Mouse (Mus musculus) C2C12 (cell line): ENCODE data around the gene Jag2. TPM values are rescaled to one million over a fixed set of nuclear protein-coding genes. Genes with fewer than 3 reads are reported as not detected.

Source experiments
- H3K27me3 ChIP-seq: one replicate; pipeline ENCODE4 v1.6.1; 2011; ENCODE audit not compliant: control insufficient read depth, insufficient read depth, insufficient read length
- H3K36me3 ChIP-seq: one replicate; pipeline ENCODE4 v1.6.1; 2011; ENCODE audit not compliant: control insufficient read depth, insufficient read depth
- H3K4me3 ChIP-seq: one replicate; pipeline ENCODE4 v1.5.1; 2011; ENCODE audit warnings: mild to moderate bottlenecking, control low read depth; ENCODE audit not compliant: poor library complexity, insufficient read depth, severe bottlenecking
- H3K79me2 ChIP-seq: one replicate; pipeline ENCODE4 v1.6.1; 2011; ENCODE audit not compliant: control insufficient read depth, insufficient read depth
- H3K79me3 ChIP-seq: one replicate; pipeline ENCODE4 v1.6.1; 2011; ENCODE audit warnings: low read depth, control low read depth
- H3ac ChIP-seq: one replicate; pipeline ENCODE3; 2011; ENCODE audit warnings: low read depth; ENCODE audit not compliant: control insufficient read depth, insufficient read length
- CEBPB ChIP-seq: IDR thresholded peaks from one replicate; pipeline ENCODE4 v1.6.1; 2011; ENCODE audit warnings: low read depth, mild to moderate bottlenecking, control low read depth, moderate library complexity
- CTCF ChIP-seq: IDR thresholded peaks from one replicate; pipeline ENCODE4 v1.5.1; 2011; ENCODE audit not compliant: control insufficient read depth, insufficient read depth, insufficient read length
- FOSL1 ChIP-seq: IDR thresholded peaks from one replicate; pipeline ENCODE4 v1.8.0; 2011; ENCODE audit warnings: mild to moderate bottlenecking, low read length; ENCODE audit not compliant: poor library complexity, insufficient read depth, severe bottlenecking
- MAX ChIP-seq: IDR thresholded peaks from one replicate; pipeline ENCODE4 v1.6.1; 2011; ENCODE audit warnings: mild to moderate bottlenecking, control low read depth
- MYOD1 ChIP-seq: IDR thresholded peaks from one replicate; pipeline ENCODE4 v1.6.1; 2011; ENCODE audit warnings: low read depth; ENCODE audit not compliant: control insufficient read depth, insufficient read length
- MYOG ChIP-seq: IDR thresholded peaks from one replicate; pipeline ENCODE4 v1.6.1; 2011; ENCODE audit not compliant: control insufficient read depth, insufficient read length; ENCODE audit errors: extremely low read depth
- USF1 ChIP-seq: IDR thresholded peaks from one replicate; pipeline ENCODE4 v1.6.1; 2011; ENCODE audit warnings: low read depth, mild to moderate bottlenecking, control low read depth, moderate library complexity
- polyA plus RNA-seq: library from polyadenylated mRNA; unstranded; fragments of >200 nt; fragmentation: generic; extraction: Trizol; gene quantifications from one replicate; pipeline ENCODE4 v1.2.1, GENCODE M21; 2012; ENCODE audit warnings: missing spikeins

Jag2 gene
- polyA plus RNA-seq, 1 experiment: 85.1 TPM

DNA sequence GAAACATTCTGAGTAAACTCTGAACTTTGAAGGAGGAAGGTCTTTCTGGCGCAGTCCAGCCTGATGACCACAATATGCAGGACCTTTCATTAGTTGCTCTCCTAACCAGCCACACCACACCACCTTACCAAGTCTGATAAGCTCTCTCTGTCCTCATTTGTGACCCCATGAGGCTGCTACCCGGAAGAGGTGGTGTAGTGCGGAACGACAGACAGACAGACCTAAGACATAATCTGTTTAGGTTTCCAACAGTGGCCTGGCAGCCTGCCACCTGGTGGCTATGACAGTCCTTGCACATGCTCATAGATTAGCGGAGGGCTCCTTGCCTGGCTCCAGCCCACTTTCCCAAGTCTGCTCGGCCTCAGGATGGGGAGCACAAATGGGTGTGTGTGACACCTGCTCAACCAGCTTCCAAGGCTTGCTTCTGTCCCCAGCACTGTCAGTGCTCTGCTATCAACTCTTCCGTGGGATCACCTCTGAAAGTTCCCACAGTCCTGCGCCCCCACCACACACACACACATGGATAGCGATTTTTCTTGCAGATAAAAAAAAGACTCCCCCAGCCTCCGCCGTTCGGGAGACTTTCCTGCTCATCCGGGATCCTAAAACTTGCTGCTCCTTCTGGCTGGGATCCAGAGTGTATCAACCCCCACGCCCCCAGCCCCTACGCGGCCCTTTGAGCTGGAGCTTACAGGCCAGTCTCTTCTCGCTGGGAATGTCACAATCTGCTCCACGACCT, 56.0 kb downstream of the Jag2 start:
- H3K36me3 ChIP-seq: no peaks in the 10 kb centered on the region
- H3K27me3 ChIP-seq: no peaks in the 10 kb centered on the region
- peak; percentile 60 for TF ChIP-seq CTCF
- no peak for TF ChIP-seq MYOD1
- no peak for TF ChIP-seq CEBPB
- no peak for TF ChIP-seq MAX
- no peak overlapping the region for H3K4me3 ChIP-seq
- H3ac ChIP-seq: no peak overlapping the region
- no peaks in the 10 kb centered on the region for H3K79me2 ChIP-seq
- no peaks in the 10 kb centered on the region for H3K79me3 ChIP-seq

DNA sequence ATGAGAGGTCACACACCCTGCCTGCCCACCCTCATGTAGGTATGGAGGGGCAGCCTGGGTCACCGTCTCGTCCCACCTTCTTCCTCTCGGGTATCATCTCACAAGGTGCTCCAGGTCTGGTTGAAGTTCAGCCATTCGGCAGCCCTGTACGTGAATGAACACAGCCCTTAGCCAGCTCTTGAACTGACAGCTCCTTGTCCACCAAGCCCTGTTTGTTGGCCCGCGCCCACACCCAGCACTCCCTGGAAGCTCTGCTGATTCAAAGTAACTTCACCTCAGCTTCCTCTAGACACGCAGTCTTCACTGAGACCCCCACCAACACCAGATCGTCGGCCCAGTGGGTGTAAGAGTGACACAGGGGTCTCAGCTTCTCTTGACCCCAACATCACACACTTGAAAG, 56.6 kb downstream of the Jag2 start:
- no peaks in the 10 kb centered on the region for H3K36me3 ChIP-seq
- no peaks in the 10 kb centered on the region for H3K27me3 ChIP-seq
- TF ChIP-seq MAX (no peak), FOSL1 (no peak), USF1 (no peak), MYOD1 (no peak), MYOG (no peak)
- H3K79me3 ChIP-seq: no peaks in the 10 kb centered on the region
- H3K79me2 ChIP-seq: no peaks in the 10 kb centered on the region
- no peak overlapping the region for H3ac ChIP-seq
- no peak overlapping the region for H3K4me3 ChIP-seq

DNA sequence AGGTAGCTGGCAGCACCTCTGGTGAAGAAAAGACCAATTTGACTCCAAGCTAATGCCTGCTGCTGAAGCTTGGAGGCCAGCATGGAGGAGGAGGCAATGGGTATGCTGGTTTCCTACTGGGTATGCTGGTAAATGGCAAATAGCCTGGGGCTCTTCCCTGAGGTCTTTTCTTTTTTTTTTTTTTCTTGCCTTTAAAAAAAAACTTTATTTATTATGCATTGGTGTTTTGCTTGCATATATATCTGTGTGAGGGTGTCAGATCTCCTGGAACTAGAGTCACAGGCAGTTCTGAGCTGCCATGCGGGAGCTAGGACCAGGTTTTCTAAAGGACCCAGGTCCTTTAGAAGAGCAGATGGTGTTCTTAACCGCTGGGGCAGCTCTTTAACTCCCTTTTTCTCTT, 58.3 kb downstream of the Jag2 start:
- H3K27me3 ChIP-seq: no peaks in the 10 kb centered on the region
- no peak overlapping the region for H3ac ChIP-seq
- no peak for TF ChIP-seq CEBPB
- TF ChIP-seq MYOD1: no peak
- no peak for TF ChIP-seq FOSL1
- no peak for TF ChIP-seq MAX
- no peak for TF ChIP-seq MYOG
- TF ChIP-seq USF1: no peak
- TF ChIP-seq CTCF: no peak
- H3K79me3 ChIP-seq: no peaks in the 10 kb centered on the region
- no peaks in the 10 kb centered on the region for H3K79me2 ChIP-seq
- no peak overlapping the region for H3K4me3 ChIP-seq
- H3K36me3 ChIP-seq: no peaks in the 10 kb centered on the region

DNA sequence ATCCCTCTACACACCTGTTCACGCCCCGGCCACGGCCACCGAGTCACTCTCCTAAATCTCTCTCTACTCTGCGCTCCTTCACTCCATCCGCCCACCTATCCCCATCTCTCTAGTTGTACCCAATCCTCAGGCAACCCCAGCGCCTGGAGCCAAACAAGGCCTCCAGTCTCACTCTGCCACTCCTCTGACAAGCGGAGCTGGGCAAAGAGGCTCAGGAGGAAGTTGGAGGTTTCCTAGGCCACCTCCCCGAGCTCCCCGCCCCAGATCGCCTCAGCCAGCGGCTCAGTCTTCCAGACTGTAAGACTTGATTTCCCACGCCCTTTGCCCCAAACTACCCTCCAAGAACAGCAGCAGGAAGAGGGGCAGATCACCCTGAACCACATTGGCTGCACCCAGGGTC, 58.8 kb downstream of the Jag2 start:
- Histone ChIP-seq H3K79me2 (no peaks in the 10 kb centered on the region), H3K4me3 (no peak overlapping the region), H3K36me3 (no peaks in the 10 kb centered on the region), H3K79me3 (no peaks in the 10 kb centered on the region), H3ac (no peak overlapping the region), H3K27me3 (no peaks in the 10 kb centered on the region)
- no peak for TF ChIP-seq USF1
- no peak for TF ChIP-seq MYOG
- TF ChIP-seq MYOD1: no peak
- TF ChIP-seq CEBPB: no peak
- no peak for TF ChIP-seq FOSL1
- no peak for TF ChIP-seq MAX
- no peak for TF ChIP-seq CTCF

DNA sequence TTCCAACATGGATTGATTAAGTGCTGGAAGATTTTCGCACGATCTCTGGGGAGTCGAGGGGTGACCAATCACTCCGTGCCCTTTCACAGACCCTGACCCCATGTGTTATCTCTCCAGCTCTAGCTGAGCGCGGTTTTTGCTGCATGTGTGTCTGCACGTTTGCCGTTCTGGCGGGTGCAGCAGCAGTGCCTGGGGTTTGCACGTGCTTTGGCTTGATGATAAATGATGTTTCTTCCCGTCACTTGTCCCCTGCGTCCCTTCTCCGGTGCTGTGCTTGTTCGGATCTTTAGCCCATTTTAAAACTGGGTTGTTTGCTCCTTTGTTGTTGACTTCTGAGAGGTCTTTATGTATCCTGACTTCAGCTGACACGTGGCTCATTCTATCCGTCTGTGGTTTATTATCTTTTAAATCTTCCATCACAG, 59.8 kb downstream of the Jag2 start:
- no peak overlapping the region for H3ac ChIP-seq
- H3K4me3 ChIP-seq: no peak overlapping the region
- no peaks in the 10 kb centered on the region for H3K79me3 ChIP-seq
- no peaks in the 10 kb centered on the region for H3K79me2 ChIP-seq
- no peaks in the 10 kb centered on the region for H3K27me3 ChIP-seq
- TF ChIP-seq CEBPB (no peak), FOSL1 (no peak), MYOG (no peak), CTCF (no peak)
- no peaks in the 10 kb centered on the region for H3K36me3 ChIP-seq

DNA sequence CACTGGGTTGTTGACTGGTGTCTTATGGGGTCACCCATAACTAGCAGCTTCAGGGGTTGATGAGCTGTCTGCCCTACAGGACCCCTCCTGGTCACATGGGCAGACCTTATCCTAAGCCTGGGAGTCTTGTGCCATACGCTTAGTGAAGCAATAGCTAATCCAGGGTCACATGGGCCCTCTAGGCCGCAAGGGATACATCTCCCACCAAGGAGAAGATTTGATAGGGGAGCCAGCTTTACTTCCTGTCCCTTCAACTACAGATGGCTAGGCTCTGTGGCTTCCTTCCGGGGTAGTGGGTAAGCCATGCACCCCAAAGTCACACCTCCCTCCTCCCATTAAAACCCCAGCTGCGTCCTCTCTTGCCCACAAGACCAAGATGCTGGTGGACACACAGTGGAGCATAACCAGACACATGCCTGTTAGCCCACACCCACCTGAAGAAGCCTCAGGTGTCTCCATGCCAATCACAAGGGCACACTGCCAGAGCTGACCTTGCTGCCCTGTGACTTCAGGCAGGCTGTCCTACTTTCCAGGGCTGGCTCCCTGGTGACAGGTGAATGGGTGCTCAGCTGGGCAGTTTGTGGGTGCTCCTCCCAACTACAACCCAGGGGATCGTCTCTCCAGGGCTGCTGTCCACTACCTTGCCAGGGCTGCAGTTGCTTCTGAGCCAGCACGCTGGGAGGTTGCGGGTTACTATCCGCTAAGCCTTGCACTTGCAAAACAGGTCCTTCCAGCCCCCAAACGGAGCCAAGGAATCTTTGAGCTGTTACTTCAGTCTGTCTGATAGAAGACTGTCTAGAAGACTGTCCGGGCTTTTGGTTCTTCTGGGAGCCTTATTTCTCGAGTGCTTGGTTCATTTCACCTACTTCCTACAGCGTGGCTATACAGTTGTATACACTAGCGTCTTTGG, 61.1 kb downstream of the Jag2 start, which contains the start of gene Gpr132:
Gene Gpr132 (minus strand): TSS at position 51 of the 910 bp plus-strand sequence.
- no peak for TF ChIP-seq FOSL1
- no peak for TF ChIP-seq MAX
- TF ChIP-seq MYOD1: no peak
- TF ChIP-seq USF1: no peak
- TF ChIP-seq CTCF: no peak
- no peak for TF ChIP-seq CEBPB
- TF ChIP-seq MYOG: no peak
- Histone ChIP-seq H3K79me3 (no peaks in the 10 kb centered on the region), H3K27me3 (no peaks in the 10 kb centered on the region), H3K4me3 (no peak within 1 kb of the TSS), H3ac (no peak within 1 kb of the TSS), H3K36me3 (no peaks in the 10 kb centered on the region), H3K79me2 (no peaks in the 10 kb centered on the region)
